Mouse (Mus musculus) c-Kit-negative CD71-positive TER-119-positive erythroid progenitor cells, embryonic 14.5 days (primary cell): ENCODE data around the gene Osbpl8.
"Not testable (repeated sequence)": the region's sequence is repeated elsewhere in the genome, so short reads cannot be mapped to it uniquely, and the experiment has no call there.

Experiments used
- DNase-seq: peaks from one replicate; pipeline ENCODE4 v3.0.0-alpha.2; 2013; ENCODE audit warnings: low read depth, low spot score

Osbpl8 gene

GRCm38 (mm10) chr10:111164304-111165218 lies at the start of gene Osbpl8:
Gene Osbpl8, plus strand, starts transcription at chr10:111164752.
- peak; percentile 94 for DNase-seq

- DNase-seq = no peak
Observed at GRCm38 (mm10) chr10:111117198-111117845, 47.2 kb upstream of the Osbpl8 start.

- DNase-seq = no peak
Observed at GRCm38 (mm10) chr10:111118292-111118691, 46.3 kb upstream of the Osbpl8 start.

GRCm38 (mm10) chr10:111118991-111119650 lies 45.4 kb upstream of the Osbpl8 start:
- no peak for DNase-seq

GRCm38 (mm10) chr10:111119756-111120155 lies 44.8 kb upstream of the Osbpl8 start:
- no peak for DNase-seq

- no peak for DNase-seq
Observed at GRCm38 (mm10) chr10:111122864-111123398, 41.6 kb upstream of the Osbpl8 start.

GRCm38 (mm10) chr10:111124175-111124574 lies 40.4 kb upstream of the Osbpl8 start:
- DNase-seq = no peak

GRCm38 (mm10) chr10:111124767-111125315 lies 39.7 kb upstream of the Osbpl8 start:
- DNase-seq = no peak

- DNase-seq = no peak
Observed at GRCm38 (mm10) chr10:111127388-111127787, 37.2 kb upstream of the Osbpl8 start.

- DNase-seq = no peak
Observed at GRCm38 (mm10) chr10:111128493-111128892, 36.1 kb upstream of the Osbpl8 start.

- no peak for DNase-seq
Observed at GRCm38 (mm10) chr10:111129867-111130620, 34.5 kb upstream of the Osbpl8 start.

- no peak for DNase-seq
Observed at GRCm38 (mm10) chr10:111130872-111131271, 33.7 kb upstream of the Osbpl8 start.

GRCm38 (mm10) chr10:111133271-111133670 lies 31.3 kb upstream of the Osbpl8 start:
- no peak for DNase-seq

- DNase-seq = no peak
Observed at GRCm38 (mm10) chr10:111133936-111134335, 30.6 kb upstream of the Osbpl8 start.

- DNase-seq = no peak
Observed at GRCm38 (mm10) chr10:111134412-111134957, 30.1 kb upstream of the Osbpl8 start.

- not testable (repeated sequence) for DNase-seq
Observed at GRCm38 (mm10) chr10:111136306-111136705, 28.2 kb upstream of the Osbpl8 start.

- no peak for DNase-seq
Observed at GRCm38 (mm10) chr10:111137905-111138304, 26.6 kb upstream of the Osbpl8 start.

GRCm38 (mm10) chr10:111139170-111139569 lies 25.4 kb upstream of the Osbpl8 start:
- no peak for DNase-seq

- DNase-seq = no peak
Observed at GRCm38 (mm10) chr10:111139881-111140280, 24.7 kb upstream of the Osbpl8 start.

- no peak for DNase-seq
Observed at GRCm38 (mm10) chr10:111144371-111144959, 20.1 kb upstream of the Osbpl8 start.
